Mouse (Mus musculus): ENCODE results near the gene Atp8b4. TPM values are rescaled to one million over a fixed set of nuclear protein-coding genes. Genes with fewer than 3 reads are reported as not detected.
A peak's percentile ranks its signal among the peaks of the same experiment; 100 is the strongest.

The Atp8b4 gene
- polyA plus RNA-seq, 1 experiment from 2014 or later = 0.03 TPM

DNA sequence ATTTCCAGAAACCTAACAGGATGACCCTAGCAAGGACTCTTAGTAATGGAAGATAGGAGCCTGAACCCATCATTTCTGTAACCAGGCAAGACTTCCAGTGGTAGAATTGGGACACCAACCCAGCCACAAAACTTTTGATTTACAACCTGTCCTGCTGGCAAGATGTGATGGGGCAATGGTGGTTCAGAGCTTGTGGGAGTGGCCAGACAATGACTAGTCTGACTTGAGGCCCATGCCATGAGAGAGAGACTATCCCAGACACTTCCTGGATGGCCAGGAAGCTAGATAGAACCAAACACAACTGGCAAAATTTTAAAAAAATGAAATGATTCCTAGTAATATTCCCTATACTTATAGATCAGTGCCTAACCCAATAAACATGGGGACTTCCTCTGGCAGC is 87.7 kb downstream of the Atp8b4 start:
- H3K36me3 ChIP-seq = no peaks in the 10 kb centered on the region
- H3K27me3 ChIP-seq (ENCODE audit: low read depth, poor library complexity, severe bottlenecking) = no peaks in the 10 kb centered on the region
- peaks cover 4% of the 10 kb centered on the region; the same call in 1 of the 2 replicates for H3K4me1 ChIP-seq

DNA sequence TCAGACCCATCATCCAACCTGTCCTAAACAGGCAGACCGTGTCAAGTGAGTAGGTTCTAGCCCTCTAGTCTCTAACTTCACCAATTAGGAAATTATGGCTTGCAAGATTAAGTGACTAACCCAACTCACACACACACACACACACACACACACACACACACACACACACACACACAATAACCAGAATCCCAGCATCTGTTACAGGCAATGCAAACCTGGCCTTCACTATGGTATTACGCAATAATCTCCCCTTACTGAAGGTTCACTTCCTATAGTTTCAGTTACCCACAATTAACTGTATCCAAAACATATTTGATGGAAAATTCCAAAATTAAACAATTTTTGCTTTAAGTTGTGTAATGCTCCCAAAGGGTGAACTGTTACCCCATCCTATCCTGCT is 101.0 kb downstream of the Atp8b4 start:
- Histone ChIP-seq H3K4me3 (no peak overlapping the region), H3K4me1 (no peaks in the 10 kb centered on the region), H3K27me3 (ENCODE audit: low read depth, poor library complexity, severe bottlenecking) (no peaks in the 10 kb centered on the region), H3K9me3 (replicated peaks) (no peaks in the 10 kb centered on the region), H3K27ac (no peak overlapping the region), H3K36me3 (no peaks in the 10 kb centered on the region)
- 95% methylated on average over 2 of the region's 2 CpGs for whole genome bisulfite sequencing
- DNase-seq (ENCODE audit: low spot score) = no peak

More for the DNA sequence above, 87.7 kb downstream of the Atp8b4 start:
- H3K9me3 ChIP-seq (replicated peaks) = no peaks in the 10 kb centered on the region
- H3K4me3 ChIP-seq = no peak overlapping the region
- H3K27ac ChIP-seq = no peak overlapping the region
- no peak for DNase-seq (ENCODE audit: low spot score)

DNA sequence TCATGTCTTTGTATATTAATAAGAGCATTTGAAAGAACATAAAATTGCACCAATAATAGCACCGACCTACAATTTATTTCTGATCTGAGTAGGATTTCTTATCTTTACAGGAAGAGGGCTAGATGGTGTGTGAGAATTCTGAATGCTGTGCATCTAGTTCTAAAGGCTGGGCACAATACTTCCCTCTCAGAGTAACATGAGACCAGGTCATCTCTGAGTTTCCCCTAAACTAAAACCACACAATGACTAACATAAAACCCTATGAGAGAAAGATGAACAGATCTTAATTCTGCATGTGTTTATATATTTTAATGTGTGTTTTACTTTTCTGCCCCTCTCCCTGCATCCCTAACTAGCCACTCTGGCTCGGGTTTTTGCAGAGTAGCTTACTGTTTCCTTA is 101.5 kb downstream of the Atp8b4 start:
- H3K36me3 ChIP-seq = no peaks in the 10 kb centered on the region
- no peak for DNase-seq (ENCODE audit: low spot score)
- H3K27ac ChIP-seq = no peak overlapping the region
- no peak overlapping the region for H3K4me3 ChIP-seq
- 74% methylated on average over 2 of the region's 2 CpGs for WGBS
- no peaks in the 10 kb centered on the region for H3K27me3 ChIP-seq (ENCODE audit: low read depth, poor library complexity, severe bottlenecking)
- no peaks in the 10 kb centered on the region for H3K4me1 ChIP-seq
- no peaks in the 10 kb centered on the region for H3K9me3 ChIP-seq (replicated peaks)

DNA sequence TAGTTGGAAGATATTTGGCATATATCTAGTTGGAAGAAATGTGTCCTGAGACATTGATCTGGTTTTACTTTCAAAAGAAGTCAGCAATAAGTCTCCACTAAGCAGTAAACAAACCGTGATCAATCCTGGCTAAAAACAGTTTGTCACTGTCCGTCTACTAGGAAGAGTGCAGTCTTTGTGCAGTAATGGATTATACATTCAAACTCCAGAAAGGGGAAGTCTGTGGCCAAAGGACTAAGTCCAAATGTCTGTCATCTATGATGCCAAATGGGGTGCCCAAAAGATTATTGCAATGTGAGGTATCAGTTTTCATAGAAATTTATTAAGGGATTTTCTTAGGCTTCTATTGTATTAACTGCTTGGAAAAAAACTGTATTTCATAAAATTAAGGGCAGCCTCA is 102.3 kb downstream of the Atp8b4 start:
- Histone ChIP-seq H3K9me3 (replicated peaks) (no peaks in the 10 kb centered on the region), H3K4me3 (no peak overlapping the region), H3K27me3 (ENCODE audit: low read depth, poor library complexity, severe bottlenecking) (no peaks in the 10 kb centered on the region), H3K36me3 (no peaks in the 10 kb centered on the region), H3K27ac (no peak overlapping the region), H3K4me1 (no peaks in the 10 kb centered on the region)
- WGBS = 85% methylated on average over 2 of the region's 2 CpGs
- DNase-seq (ENCODE audit: low spot score) = no peak

DNA sequence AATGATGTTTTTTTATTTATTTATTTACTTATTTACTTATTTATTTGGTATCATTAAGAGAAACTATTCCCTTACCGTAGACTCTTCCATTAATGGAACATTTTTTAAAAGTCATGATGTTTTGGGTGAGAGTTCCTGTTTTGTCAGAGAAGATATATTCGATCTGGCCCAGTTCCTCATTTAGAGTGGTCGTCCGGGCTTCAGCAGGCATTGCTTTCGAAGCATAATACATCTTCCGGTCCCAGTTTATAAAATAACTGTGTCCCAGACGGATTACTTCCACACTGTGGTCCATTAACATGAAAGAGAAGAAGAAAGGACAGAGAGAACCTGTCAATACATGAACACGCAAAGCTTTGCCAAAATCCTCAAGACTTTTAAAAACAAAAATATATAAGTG is 103.0 kb downstream of the Atp8b4 start:
- H3K9me3 ChIP-seq (replicated peaks) = no peaks in the 10 kb centered on the region
- no peak overlapping the region for H3K27ac ChIP-seq
- no peaks in the 10 kb centered on the region for H3K27me3 ChIP-seq (ENCODE audit: low read depth, poor library complexity, severe bottlenecking)
- H3K36me3 ChIP-seq = no peaks in the 10 kb centered on the region
- no peak overlapping the region for H3K4me3 ChIP-seq
- no peaks in the 10 kb centered on the region for H3K4me1 ChIP-seq
- 88% methylated on average over 8 of the region's 8 CpGs for WGBS
- no peak for DNase-seq (ENCODE audit: low spot score)

DNA sequence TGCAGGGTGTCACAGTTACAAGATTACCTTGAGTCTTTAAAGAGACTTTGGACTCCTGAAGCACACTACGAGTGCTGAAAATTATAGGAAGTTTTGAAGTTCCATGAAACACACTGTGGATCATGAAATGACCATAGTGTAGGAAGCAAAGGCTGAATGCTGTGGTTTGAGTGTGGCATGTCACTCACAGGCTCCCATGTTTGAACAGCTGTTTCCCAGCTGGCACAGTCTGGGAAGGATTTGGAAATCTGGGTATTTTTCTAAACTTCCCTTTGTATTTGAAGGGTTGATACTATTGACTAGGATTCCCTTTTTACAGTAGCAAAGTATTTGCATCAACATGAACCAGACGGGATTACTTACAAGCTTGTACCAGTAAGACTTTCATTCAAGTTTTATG is 105.5 kb downstream of the Atp8b4 start:
- no peaks in the 10 kb centered on the region for H3K4me1 ChIP-seq
- no peak for DNase-seq (ENCODE audit: low spot score)
- no peak overlapping the region for H3K4me3 ChIP-seq
- H3K27me3 ChIP-seq (ENCODE audit: low read depth, poor library complexity, severe bottlenecking) = no peaks in the 10 kb centered on the region
- no peak overlapping the region for H3K27ac ChIP-seq
- WGBS = 85% methylated on average over 2 of the region's 2 CpGs
- no peaks in the 10 kb centered on the region for H3K9me3 ChIP-seq (replicated peaks)
- H3K36me3 ChIP-seq = no peaks in the 10 kb centered on the region

DNA sequence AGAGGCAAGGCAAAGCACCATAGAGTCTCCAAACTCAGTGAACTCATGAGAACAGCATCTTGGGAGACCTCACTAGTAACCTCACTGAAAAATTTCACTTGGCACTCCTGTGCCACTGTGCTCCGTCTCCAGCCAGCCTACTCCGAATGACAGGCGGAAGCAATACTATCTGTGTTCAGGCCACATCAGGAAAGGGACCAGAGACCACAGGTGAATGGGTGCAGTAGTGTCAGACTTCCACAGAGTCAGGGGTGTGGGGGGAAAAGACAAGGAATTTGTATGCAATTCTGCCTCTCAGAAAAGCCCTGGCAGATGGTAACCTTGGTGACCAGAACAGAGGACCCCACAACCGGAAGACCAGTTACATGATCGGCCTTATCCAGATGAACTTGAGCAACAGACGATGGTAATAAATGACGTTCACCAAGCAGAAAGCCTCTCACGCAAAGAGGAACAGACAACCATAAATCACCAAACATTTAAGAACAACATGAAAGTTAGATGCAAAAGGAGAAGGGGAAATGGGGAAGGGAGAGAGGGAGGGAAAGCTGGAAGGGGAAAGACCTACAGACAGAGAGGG is 112.9 kb downstream of the Atp8b4 start:
- Histone ChIP-seq H3K4me1 (no peaks in the 10 kb centered on the region), H3K4me3 (no peak overlapping the region), H3K36me3 (no peaks in the 10 kb centered on the region), H3K27me3 (ENCODE audit: low read depth, poor library complexity, severe bottlenecking) (no peaks in the 10 kb centered on the region), H3K9me3 (replicated peaks) (no peaks in the 10 kb centered on the region), H3K27ac (no peak overlapping the region)
- no peak for DNase-seq (ENCODE audit: low spot score)
- 76% methylated on average over 8 of the region's 8 CpGs for WGBS

DNA sequence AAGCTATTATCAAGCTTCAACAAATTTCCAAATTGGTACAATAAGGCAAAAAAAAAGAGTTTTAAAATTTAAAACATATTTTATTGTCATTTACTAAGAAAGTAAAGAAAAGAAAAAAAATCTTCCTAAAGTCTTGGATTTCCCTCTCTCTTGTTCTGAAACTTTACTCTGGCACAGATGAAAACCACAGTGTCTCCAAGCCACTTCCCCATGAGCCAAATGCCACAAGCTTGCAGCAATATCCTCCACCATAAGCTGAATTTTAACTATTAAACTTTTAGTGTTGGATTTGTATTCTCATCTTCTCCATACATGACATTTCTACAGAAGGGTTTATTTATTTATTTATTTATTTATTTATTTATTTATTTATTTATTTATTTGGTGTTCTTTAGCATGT is 114.4 kb downstream of the Atp8b4 start:
- H3K36me3 ChIP-seq = no peaks in the 10 kb centered on the region
- H3K4me3 ChIP-seq = no peak overlapping the region
- no peaks in the 10 kb centered on the region for H3K4me1 ChIP-seq
- no peaks in the 10 kb centered on the region for H3K9me3 ChIP-seq (replicated peaks)
- no peaks in the 10 kb centered on the region for H3K27me3 ChIP-seq (ENCODE audit: low read depth, poor library complexity, severe bottlenecking)
- no peak overlapping the region for H3K27ac ChIP-seq
- DNase-seq (ENCODE audit: low spot score) = no peak

DNA sequence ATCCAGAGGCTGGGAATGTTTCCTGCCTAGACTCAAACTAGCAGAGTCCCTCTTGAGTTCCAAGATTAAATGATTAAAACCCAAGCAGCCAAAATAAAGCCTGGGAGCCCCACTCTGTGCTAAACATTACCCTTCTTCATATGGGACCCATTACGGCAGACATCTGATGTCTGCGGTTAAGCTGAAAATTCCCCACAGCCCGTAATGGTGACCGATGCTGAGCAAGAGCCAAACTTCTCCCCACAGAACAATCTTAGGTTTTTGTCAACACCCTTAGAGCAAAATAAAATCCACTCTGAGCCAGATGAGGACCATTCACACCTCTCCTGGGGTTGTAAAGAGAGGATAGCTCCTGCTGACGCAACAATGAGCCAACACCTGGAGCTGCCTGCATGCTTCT is 120.2 kb downstream of the Atp8b4 start:
- Histone ChIP-seq H3K4me1 (no peaks in the 10 kb centered on the region), H3K27ac (no peak overlapping the region), H3K36me3 (no peaks in the 10 kb centered on the region), H3K4me3 (no peak overlapping the region), H3K27me3 (ENCODE audit: low read depth, poor library complexity, severe bottlenecking) (no peaks in the 10 kb centered on the region), H3K9me3 (replicated peaks) (no peaks in the 10 kb centered on the region)
- no peak for DNase-seq (ENCODE audit: low spot score)
- WGBS = 91% methylated on average over 5 of the region's 5 CpGs

DNA sequence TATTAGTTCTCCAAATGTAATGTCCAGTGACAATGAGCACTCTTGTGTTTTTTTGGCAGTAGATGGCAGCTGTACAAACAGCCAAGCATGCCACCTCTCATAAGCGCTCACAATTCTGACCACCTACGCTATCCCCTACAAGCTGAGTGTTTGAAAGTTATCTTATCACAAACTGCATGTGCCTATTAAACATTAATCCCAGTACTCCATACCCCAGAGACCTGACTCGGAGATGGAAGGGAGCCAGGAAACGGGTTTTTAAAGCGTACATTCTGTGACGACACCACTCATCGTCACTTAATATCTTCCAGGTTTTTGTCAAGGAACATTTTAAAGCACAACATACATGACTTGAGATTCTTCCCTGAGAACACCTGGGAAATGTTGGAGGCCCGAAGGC is 128.8 kb downstream of the Atp8b4 start:
- Histone ChIP-seq H3K9me3 (replicated peaks) (no peaks in the 10 kb centered on the region), H3K27me3 (ENCODE audit: low read depth, poor library complexity, severe bottlenecking) (no peaks in the 10 kb centered on the region), H3K4me3 (no peak overlapping the region), H3K36me3 (no peaks in the 10 kb centered on the region), H3K27ac (no peak overlapping the region), H3K4me1 (no peaks in the 10 kb centered on the region)
- WGBS = 92% methylated on average over 8 of the region's 8 CpGs
- no peak for DNase-seq (ENCODE audit: low spot score)

DNA sequence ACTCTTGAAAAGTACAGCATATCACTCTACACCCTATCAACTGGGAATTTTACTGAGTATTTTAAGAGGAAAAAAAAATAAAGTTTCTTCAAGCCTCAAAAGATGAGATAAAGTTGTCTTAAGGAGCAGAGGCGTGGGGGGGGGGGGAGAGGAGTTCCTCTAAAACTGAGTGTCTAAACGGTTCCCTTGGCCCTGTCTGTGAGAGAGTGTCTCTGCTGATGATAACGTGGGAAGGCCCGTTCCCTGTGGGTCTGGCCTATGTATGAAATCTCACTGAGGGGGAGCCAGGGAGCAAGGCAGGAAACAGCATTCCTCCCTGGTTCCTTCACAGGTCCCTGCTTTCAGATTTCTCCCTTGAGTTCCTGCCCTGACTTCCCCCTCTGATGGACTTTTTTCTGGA is 130.7 kb downstream of the Atp8b4 start:
- no peak for DNase-seq (ENCODE audit: low spot score)
- Histone ChIP-seq H3K27ac (no peak overlapping the region), H3K27me3 (ENCODE audit: low read depth, poor library complexity, severe bottlenecking) (no peaks in the 10 kb centered on the region), H3K4me1 (no peaks in the 10 kb centered on the region), H3K4me3 (no peak overlapping the region), H3K36me3 (no peaks in the 10 kb centered on the region), H3K9me3 (replicated peaks) (no peaks in the 10 kb centered on the region)
- WGBS = 62% methylated on average over 4 of the region's 4 CpGs

DNA sequence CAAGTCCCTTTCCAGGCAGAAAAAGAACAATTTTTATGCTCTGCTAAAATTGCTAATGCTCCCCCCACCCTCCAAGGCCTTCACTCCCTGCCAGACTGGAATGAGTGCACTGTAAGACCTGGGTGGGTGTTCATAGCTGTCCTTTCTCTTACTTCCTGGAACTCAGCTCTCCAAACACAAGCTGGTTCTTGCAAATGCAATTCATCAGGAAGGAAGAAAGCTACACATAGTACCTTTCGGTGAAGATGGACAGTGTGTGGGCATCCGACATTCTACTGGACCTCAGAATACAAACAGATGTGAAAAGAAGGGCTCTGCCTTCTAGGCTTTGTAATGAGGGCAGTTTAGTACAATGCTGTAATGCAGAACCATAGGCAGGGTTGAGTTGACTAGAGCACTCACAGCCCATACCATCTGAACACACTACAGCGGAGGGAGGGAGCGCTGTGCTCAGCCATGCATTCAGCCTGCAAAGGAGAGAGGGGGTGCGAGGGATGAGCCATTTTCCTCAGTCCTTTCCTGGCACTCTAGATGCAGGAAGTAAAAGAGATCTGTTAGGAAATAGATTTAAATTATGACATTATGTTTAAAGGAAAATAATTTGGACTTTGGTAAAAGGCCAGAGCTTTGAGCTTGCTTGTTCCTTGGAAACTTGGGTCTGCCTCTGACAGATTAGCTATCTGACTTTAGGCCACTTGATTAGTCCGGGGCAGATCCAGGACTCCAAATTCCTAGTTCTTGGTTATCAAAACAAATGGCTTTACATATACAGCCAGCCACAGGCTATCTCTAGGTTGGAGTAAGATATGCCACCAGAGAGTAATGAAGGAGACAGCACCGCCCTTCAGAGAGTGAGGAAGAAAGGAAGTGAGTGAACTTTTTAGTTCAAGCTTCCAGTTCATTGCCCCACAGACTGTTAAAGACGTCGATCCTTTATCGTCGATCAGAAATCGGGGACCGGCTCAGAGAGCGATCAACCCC is 136.4 kb downstream of the Atp8b4 start:
- WGBS = 91% methylated on average over 14 of the region's 14 CpGs
- Histone ChIP-seq H3K9me3 (replicated peaks) (no peaks in the 10 kb centered on the region), H3K4me1 (no peaks in the 10 kb centered on the region), H3K4me3 (no peak overlapping the region), H3K36me3 (no peaks in the 10 kb centered on the region), H3K27ac (no peak overlapping the region), H3K27me3 (ENCODE audit: low read depth, poor library complexity, severe bottlenecking) (no peaks in the 10 kb centered on the region)
- no peak for DNase-seq (ENCODE audit: low spot score)

DNA sequence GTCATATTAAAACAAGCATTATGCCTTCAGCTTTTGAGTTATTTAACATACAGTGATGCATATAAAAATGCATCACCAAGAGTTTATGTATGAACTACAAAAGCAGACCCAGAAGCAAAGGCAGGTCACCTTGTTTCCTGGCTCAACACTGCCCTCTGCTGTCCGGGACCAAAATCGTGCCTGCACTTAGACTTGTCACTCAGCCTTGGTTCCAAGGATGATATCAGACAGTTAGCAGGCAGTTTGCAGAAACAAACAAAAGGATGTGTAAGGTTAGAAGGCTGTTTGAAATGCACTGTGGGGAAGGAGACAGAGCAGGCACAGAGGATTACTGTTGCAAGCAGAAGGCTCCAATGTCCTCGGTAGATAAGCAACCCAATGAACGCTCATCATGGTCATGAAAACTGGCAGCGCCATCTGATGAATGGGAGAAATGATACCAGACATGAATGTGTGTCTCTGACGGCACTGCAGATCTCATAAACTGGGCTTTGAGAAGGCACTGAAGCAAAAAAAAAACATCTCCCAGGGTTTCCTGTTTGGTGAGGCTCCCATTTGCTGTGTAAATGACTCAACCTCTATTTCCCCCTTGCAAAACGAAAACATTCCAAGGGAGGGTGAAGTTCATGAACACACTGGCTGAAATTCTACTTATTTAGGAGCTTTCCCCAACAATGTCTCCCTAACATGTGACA is 137.3 kb downstream of the Atp8b4 start:
- Histone ChIP-seq H3K27me3 (ENCODE audit: low read depth, poor library complexity, severe bottlenecking) (no peaks in the 10 kb centered on the region), H3K4me3 (no peak overlapping the region), H3K9me3 (replicated peaks) (no peaks in the 10 kb centered on the region), H3K4me1 (no peaks in the 10 kb centered on the region), H3K27ac (no peak overlapping the region), H3K36me3 (no peaks in the 10 kb centered on the region)
- WGBS = 56% methylated on average over 7 of the region's 7 CpGs
- DNase-seq (ENCODE audit: low spot score) = peak; percentile 89
